Mouse (Mus musculus) embryonic fibroblast, embryonic 13.5 days (primary cell): ENCODE measurements around the gene Izumo4.

ENCODE experiments used
- CTCF ChIP-seq: IDR thresholded peaks from 2 replicates; pipeline ENCODE4 v1.5.1; 2011; ENCODE audit warnings: mild to moderate bottlenecking, control low read depth, low read length, moderate library complexity, borderline replicate concordance; ENCODE audit not compliant: insufficient read depth
- POLR2A ChIP-seq: IDR thresholded peaks from 2 replicates; pipeline ENCODE4 v1.6.1; 2011; ENCODE audit warnings: low read depth, mild to moderate bottlenecking, control low read depth, low read length, moderate library complexity

DNA sequence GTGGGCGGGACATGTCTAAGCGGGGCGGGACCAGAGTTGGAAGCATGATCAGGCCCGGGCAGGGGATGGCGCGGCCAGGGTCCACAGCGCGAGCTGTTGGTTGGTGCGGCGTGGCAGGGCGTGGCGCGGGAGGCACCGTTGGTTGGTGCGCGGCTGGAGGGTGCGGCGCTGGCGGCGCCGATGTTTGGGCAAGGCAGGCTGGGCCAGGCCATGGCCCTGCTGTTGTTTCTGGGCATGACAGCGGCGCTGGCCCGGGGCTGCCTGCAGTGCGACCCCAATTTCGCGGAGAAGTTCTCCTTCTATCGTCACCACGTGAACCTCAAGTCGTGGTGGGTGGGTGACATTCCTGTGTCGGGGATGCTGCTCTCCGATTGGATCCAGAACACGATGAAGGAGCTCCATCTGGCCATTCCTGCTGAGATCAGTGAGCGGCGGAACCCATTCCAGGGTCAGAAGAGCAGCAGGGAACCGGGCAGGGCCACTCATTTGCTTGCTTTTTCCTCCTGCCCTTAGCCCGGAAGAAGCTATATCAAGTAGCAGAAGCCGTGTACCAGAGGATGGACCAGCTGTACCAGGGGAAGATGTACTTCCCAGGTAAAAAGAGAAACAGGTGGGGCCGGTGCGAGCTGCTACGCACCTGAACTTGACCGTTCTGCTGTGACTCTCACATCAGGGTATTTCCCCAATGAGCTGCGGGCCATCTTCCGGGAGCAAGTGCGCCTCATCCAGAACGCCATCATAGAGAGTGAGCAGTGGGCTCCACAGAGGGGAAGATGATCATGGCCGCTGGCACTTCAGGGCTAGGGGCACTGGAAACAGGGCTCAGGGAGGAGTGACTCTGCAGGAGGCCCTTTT is 779 bp downstream of the Izumo4 start:
- TF ChIP-seq POLR2A = peak; percentile 85
- no peak for TF ChIP-seq CTCF
